Mouse (Mus musculus) embryonic facial prominence, embryonic 11.5 days (tissue): ENCODE measurements around the gene Gm12355. TPM values are rescaled to one million over a fixed set of nuclear protein-coding genes. Genes with fewer than 3 reads are reported as not detected.
A peak's percentile ranks its signal among the peaks of the same experiment; 100 is the strongest.
"Not testable (repeated sequence)": the region's sequence is repeated elsewhere in the genome, so short reads cannot be mapped to it uniquely, and the experiment has no call there.

Experiments used
- ATAC-seq: fragments of 200-750 bp; cut with Nextera tagmentation; replicated peaks from 2 replicates; pipeline ENCODE4 v1.8.0; 2017; ENCODE audit warnings: low read depth; ENCODE audit not compliant: insufficient number of reproducible peaks, low FRiP score, low TSS enrichment
- DNase-seq: peaks from one replicate; pipeline ENCODE4 v3.0.0-alpha.2; 2015; ENCODE audit warnings: low spot score
- H3K27ac ChIP-seq: fragments of 300-500 bp; sonication (generic); replicated peaks from 2 replicates; pipeline ENCODE4 v1.5.1; 2014; ENCODE audit warnings: mild to moderate bottlenecking, low read depth, low read length, control low read depth
- H3K27me3 ChIP-seq: fragments of 300-500 bp; sonication (generic); 2 replicates; pipeline ENCODE4 v1.6.1; 2014; ENCODE audit warnings: mild to moderate bottlenecking, low read length, moderate library complexity, mixed read lengths; ENCODE audit not compliant: control insufficient read depth, insufficient read depth
- H3K36me3 ChIP-seq: fragments of 300-500 bp; sonication (generic); replicated peaks from 2 replicates; pipeline ENCODE4 v1.6.1; 2014; ENCODE audit warnings: low read depth, mild to moderate bottlenecking, low read length, moderate library complexity, mixed read lengths; ENCODE audit not compliant: control insufficient read depth, insufficient read depth
- H3K4me1 ChIP-seq: fragments of 300-500 bp; sonication (generic); 2 replicates; pipeline ENCODE4 v1.6.1; 2014; ENCODE audit warnings: low read length, mixed read lengths; ENCODE audit not compliant: control insufficient read depth, insufficient read depth
- H3K4me2 ChIP-seq: fragments of 300-500 bp; sonication (generic); 2 replicates; pipeline ENCODE4 v1.6.1; 2014; ENCODE audit warnings: low read depth, mild to moderate bottlenecking, control low read depth, low read length, moderate library complexity
- H3K4me3 ChIP-seq: fragments of 300-500 bp; sonication (generic); 2 replicates; pipeline ENCODE4 v1.5.1; 2014; ENCODE audit warnings: low read depth, low read length, control low read depth
- H3K9ac ChIP-seq: fragments of 300-500 bp; sonication (generic); replicated peaks from 2 replicates; pipeline ENCODE4 v1.6.1; 2014; ENCODE audit warnings: mild to moderate bottlenecking, control low read depth, low read length
- H3K9me3 ChIP-seq: fragments of 300-500 bp; sonication (generic); replicated peaks from 2 replicates; pipeline ENCODE4 v1.6.1; 2016; ENCODE audit warnings: mild to moderate bottlenecking, low read length, inconsistent platforms, mixed read lengths; ENCODE audit not compliant: control insufficient read depth
- WGBS: fragments of 180-500 bp; shearing (Covaris S2); extraction: QIAGEN DNeasy Blood & Tissue Kit; methylation state at CpG from one replicate; pipeline ENCODE4 v1.1.7; 2014; 5-methylcytosine and 5-hydroxymethylcytosine counted together
- polyA plus RNA-seq: library from polyadenylated mRNA; unstranded; fragments of >200 nt; fragmentation: Nextera tagmentation; extraction: Ambion mirVana; gene quantifications from 2 replicates; pipeline ENCODE4 v1.2.1, GENCODE M21; 2014

Gm12355 gene
- polyA plus RNA-seq, 1 experiment from 2014 or later, result 0.83 TPM

GRCm38 (mm10) chr11:98628706-98629105 lies 3.2 kb upstream of the Gm12355 start:
- H3K4me3 ChIP-seq, result no peak overlapping the region
- no peaks in the 10 kb centered on the region for H3K4me1 ChIP-seq
- no peak overlapping the region for H3K27ac ChIP-seq
- DNase-seq (no peak), ATAC-seq (no peak)
- WGBS, result 92% methylated on average over 3 of the region's 3 CpGs
- H3K27me3 ChIP-seq, result no peaks in the 10 kb centered on the region
- H3K36me3 ChIP-seq, result no peaks in the 10 kb centered on the region
- no peak overlapping the region for H3K9ac ChIP-seq
- no peaks in the 10 kb centered on the region for H3K9me3 ChIP-seq
- no peak overlapping the region for H3K4me2 ChIP-seq

DNA sequence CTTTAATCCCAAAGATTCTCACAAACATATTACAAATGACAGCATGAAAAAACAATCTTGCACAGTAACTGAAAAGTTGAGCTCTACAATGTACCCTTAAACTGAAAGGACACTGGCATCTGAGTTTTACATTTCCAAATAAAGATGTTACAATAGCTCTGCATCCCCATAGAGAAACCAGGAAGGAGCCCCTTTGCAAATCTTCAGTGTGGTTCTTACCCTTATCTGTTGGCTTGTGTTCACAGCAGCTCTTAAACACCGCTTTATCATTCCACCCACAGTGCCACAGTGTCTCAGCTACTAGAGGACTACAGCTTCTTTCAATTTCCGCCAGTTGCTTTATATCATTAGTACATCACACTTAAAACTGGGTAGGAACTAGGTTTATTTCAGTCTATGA lies 1.1 kb downstream of the Gm12355 start:
- H3K9ac ChIP-seq, H3K4me3 ChIP-seq: not testable (repeated sequence)

DNA sequence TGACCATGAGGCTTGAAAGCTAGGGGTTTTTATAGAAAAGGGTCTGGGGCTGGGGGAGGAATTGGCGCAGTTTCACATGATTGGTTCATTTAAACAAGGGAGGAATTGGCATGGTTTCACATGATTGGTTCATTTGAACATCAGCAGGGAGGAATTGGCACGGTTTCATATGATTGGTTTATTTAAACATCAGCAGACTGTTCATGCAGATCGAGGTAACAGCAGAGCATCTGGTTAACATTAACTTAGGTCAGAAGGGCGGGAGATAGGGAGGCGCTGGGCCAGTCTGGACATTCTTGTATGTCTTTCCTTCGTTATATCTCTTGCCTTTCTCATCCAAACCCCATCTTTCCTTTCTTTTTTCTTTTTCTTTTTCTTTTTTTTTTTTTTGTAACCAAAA lies 1.5 kb downstream of the Gm12355 start:
- not testable (repeated sequence) for DNase-seq, H3K4me3 ChIP-seq, H3K9me3 ChIP-seq, H3K4me1 ChIP-seq, H3K36me3 ChIP-seq, ATAC-seq, H3K27me3 ChIP-seq, H3K27ac ChIP-seq, H3K9ac ChIP-seq, H3K4me2 ChIP-seq
- WGBS, result 72% methylated on average over 6 of the region's 6 CpGs

More for the DNA sequence above, 1.1 kb downstream of the Gm12355 start:
- not testable (repeated sequence) for H3K4me1 ChIP-seq, DNase-seq, ATAC-seq, H3K27me3 ChIP-seq, H3K36me3 ChIP-seq, H3K9me3 ChIP-seq, H3K4me2 ChIP-seq, H3K27ac ChIP-seq
- 89% methylated on average over 2 of the region's 2 CpGs for WGBS

DNA sequence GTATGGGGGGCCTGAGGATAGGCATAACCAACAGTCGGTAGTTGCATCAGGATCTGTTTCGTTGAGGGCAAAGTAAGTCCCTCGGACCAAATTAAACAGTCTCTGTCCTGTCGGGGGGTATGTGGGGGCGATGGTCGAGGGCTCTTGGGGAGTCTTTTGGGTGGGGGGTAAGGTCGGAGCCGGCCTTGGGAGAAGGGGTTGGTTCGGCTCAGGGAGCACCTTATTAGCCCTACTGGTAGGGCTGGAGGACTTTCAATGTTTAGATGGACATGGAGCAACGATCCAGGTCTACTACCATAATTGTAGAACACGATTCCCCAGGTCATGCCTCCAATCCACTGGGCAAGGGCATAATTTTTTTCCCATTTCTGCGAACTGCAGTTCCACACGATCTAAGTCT lies 4.7 kb downstream of the Gm12355 start:
- H3K9me3 ChIP-seq, result no peaks in the 10 kb centered on the region
- H3K4me3 ChIP-seq, result no peak overlapping the region
- 95% methylated on average over 13 of the region's 13 CpGs for WGBS
- no peak overlapping the region for H3K4me2 ChIP-seq
- DNase-seq (no peak), ATAC-seq (no peak)
- no peaks in the 10 kb centered on the region for H3K36me3 ChIP-seq
- no peaks in the 10 kb centered on the region for H3K4me1 ChIP-seq
- H3K27me3 ChIP-seq, result no peaks in the 10 kb centered on the region
- no peak overlapping the region for H3K9ac ChIP-seq
- H3K27ac ChIP-seq, result no peak overlapping the region

DNA sequence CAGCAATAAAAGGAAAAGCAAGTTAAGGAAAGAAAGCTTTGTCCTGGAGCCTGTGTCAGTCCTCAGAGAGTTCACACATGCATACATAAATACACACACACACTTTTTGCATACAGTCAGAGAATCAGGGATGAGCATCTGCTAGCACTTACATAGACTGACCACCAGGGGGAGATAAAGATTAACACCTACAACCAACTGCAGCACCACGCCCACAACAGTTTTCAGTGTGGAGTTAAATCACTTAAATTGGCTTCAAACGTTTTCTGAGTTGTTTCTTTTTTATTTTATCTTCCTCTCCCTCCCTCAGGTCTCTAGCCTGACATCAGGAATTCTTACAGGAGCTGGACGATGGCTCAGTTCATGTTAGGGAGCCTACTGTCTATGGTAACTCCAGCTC lies 18.7 kb downstream of the Gm12355 start:
- Histone ChIP-seq H3K4me1 (no peaks in the 10 kb centered on the region), H3K36me3 (no peaks in the 10 kb centered on the region), H3K4me3 (no peak overlapping the region), H3K9ac (no peak overlapping the region), H3K9me3 (no peaks in the 10 kb centered on the region), H3K4me2 (no peak overlapping the region), H3K27ac (no peak overlapping the region), H3K27me3 (no peaks in the 10 kb centered on the region)
- ATAC-seq (no peak), DNase-seq (peak; percentile 80)
- WGBS, result 7% methylated on average over 3 of the region's 3 CpGs

GRCm38 (mm10) chr11:98604911-98605310 lies 20.6 kb downstream of the Gm12355 start:
- not testable (repeated sequence) for H3K4me1 ChIP-seq, H3K4me2 ChIP-seq, H3K9me3 ChIP-seq, H3K27me3 ChIP-seq, H3K27ac ChIP-seq, DNase-seq, H3K36me3 ChIP-seq, H3K4me3 ChIP-seq, ATAC-seq, H3K9ac ChIP-seq
- 71% methylated on average over 6 of the region's 6 CpGs for WGBS

GRCm38 (mm10) chr11:98603953-98604352 lies 21.5 kb downstream of the Gm12355 start:
- DNase-seq (no peak), ATAC-seq (no peak)
- 86% methylated on average over 2 of the region's 2 CpGs for WGBS
- Histone ChIP-seq H3K4me3 (no peak overlapping the region), H3K4me1 (no peaks in the 10 kb centered on the region), H3K9ac (no peak overlapping the region), H3K4me2 (no peak overlapping the region), H3K27ac (no peak overlapping the region), H3K27me3 (peaks cover 3% of the 10 kb centered on the region; the same call in 1 of the 2 replicates), H3K9me3 (no peaks in the 10 kb centered on the region), H3K36me3 (no peaks in the 10 kb centered on the region)

DNA sequence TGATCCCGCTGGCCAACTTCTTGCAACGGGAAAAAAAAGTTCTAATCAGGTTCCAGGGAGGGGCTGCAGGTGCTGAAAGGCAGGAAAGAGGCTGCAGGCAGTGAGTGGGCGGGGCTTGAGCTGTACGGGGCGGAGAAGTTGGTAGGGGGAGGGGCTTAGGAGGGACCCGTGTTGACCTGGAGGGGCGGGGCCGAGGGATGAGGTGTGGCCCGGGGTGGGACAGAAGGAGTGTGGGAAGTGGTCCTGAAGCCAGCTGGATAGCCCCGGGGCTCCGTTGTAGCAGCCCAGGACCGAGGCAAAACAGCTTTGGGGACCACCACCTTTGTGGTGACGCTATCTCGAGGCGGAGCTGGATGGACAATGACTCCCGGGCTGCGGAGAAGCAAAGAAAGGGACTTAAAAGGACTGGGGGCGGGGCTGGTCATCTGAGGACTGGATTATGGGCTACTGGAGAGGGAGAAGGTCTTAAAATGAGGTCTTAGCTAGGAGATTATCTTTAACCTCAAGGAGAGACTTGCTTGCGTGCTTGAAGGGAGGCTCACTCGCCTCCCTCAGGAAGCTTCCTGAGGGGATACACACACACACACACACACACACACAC lies 23.3 kb downstream of the Gm12355 start:
- no peak overlapping the region for H3K27ac ChIP-seq
- peaks cover 6% of the 10 kb centered on the region; the same call in 1 of the 2 replicates for H3K27me3 ChIP-seq
- no peaks in the 10 kb centered on the region for H3K36me3 ChIP-seq
- 2% methylated on average over 20 of the region's 20 CpGs for whole genome bisulfite sequencing
- peak overlapping the region; percentile 25; the same call in 1 of the 2 replicates for H3K9ac ChIP-seq
- ATAC-seq (no peak), DNase-seq (peak; percentile 65)
- no peaks in the 10 kb centered on the region for H3K4me1 ChIP-seq
- H3K4me3 ChIP-seq, result peak overlapping the region; percentile 14; the same call in 1 of the 2 replicates
- H3K9me3 ChIP-seq, result no peaks in the 10 kb centered on the region
- H3K4me2 ChIP-seq, result peak overlapping the region; percentile 51
